Mouse (Mus musculus) embryonic fibroblast, embryonic 13.5 days (primary cell): Measurements from ENCODE around the gene Nr5a2.

Experiments used
- CTCF ChIP-seq: IDR thresholded peaks from 2 replicates; pipeline ENCODE4 v1.5.1; 2011; ENCODE audit warnings: mild to moderate bottlenecking, control low read depth, low read length, moderate library complexity, borderline replicate concordance; ENCODE audit not compliant: insufficient read depth
- POLR2A ChIP-seq: IDR thresholded peaks from 2 replicates; pipeline ENCODE4 v1.6.1; 2011; ENCODE audit warnings: low read depth, mild to moderate bottlenecking, control low read depth, low read length, moderate library complexity

GRCm38 (mm10) chr1:136846081-136846480 lies 114.2 kb downstream of the Nr5a2 start:
- TF ChIP-seq CTCF, result no peak
- no peak for TF ChIP-seq POLR2A
